Mouse (Mus musculus) spleen, adult 2 months (tissue): ENCODE measurements around the gene Tmem262.

Experiments
- CTCF ChIP-seq: fragments of 200-500 bp; IDR thresholded peaks from 2 replicates; pipeline ENCODE4 v1.5.1; 2011; ENCODE audit warnings: mild to moderate bottlenecking, inconsistent platforms; ENCODE audit not compliant: insufficient read depth, insufficient read length, insufficient replicate concordance; ENCODE audit errors: extremely low read depth
- POLR2A ChIP-seq: fragments of 200-500 bp; IDR thresholded peaks from 2 replicates; pipeline ENCODE4 v1.6.1; 2011; ENCODE audit warnings: low read depth, low read length, inconsistent platforms

- TF ChIP-seq CTCF = no peak
- TF ChIP-seq POLR2A = no peak
Observed at GRCm38 (mm10) chr19:6030520-6031280, 49.1 kb upstream of the Tmem262 start.
